Mouse (Mus musculus) gastrocnemius, postnatal 4 days (tissue): ENCODE results near the gene Mysm1. TPM values are rescaled to one million over a fixed set of nuclear protein-coding genes. Genes with fewer than 3 reads are reported as not detected.

Experiments used
- DNase-seq, 2 experiments: peaks; one replicate each; pipeline ENCODE4 v3.0.0; 2021 to 2022; ENCODE audit warnings: low spot score in 2 of 2, mixed read lengths in 2 of 2
- total RNA-seq, 2 experiments: library from RNA; stranded (reverse); gene quantifications; 2 replicates each; pipeline ENCODE4 v1.2.3; 2021

Mysm1 gene
- total RNA-seq, 2 experiments from 2014 or later = 21.7 to 22.2 TPM

DNA sequence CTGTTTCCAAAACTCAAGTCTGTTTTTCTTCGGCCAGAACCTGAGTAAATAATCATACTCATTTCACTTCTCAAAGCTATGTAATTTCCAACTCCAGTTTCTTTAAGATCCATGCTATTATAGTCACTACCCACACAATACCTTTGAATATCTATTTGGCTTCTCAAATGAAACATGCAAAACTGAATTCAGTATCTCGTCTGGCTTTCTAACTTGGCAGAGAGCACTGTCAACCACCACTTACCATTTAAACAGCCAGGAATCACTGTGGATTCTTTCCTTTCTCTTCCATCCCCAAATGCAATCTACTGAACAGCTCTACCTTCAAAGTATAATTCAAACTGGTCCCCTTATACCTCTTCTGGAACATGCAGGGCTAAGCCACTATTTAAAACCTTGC is 5.6 kb downstream of the Mysm1 start:
- no peak for DNase-seq

DNA sequence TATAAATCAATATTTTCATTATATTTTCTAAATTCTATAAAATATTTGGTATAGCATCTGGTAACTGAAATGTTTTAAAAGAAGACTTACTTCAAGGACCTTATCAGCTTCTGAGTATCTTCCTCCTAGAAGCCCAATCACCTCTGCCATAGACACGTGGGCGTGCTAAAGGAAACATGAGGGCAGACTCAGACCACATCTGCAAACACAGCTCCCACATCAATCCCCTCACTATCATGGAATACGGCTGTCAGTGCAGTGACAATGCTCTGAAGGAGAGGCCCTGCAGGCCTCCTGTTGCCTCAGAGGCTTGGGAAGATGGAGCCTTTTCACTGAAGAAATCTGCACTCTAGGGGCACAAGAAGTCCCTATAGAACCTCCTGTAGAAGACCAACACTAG is 26.1 kb downstream of the Mysm1 start:
- DNase-seq = no peak

DNA sequence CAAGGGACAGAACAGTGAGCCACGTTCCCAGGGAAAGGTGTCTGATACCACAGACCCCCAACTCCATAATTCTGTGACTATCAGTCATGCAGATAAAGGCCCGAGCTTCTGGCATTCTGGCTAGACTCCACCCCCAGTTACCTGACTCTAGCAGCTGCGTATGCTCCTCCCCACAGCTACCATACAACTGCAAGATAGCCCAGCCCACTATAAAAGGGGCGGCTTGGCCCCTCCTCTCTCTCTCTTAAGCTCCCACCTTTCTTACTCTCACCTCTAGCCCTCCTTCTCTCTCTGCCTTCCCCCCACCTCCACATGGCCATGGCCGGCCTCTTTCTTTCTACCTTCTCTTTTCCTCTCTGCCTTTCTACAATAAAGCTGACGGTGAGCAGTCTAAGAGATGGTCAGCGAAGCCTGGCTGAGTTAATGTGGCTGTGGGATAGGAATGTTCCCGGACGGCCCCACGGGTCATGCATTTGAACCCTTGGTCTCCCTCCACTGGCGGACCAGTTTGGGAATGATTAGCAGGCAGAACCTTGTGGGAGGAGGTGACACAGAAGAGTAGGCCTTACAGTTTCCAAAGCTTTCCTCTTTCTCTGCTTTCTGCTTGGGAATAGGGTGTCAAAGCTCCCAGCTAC is 37.6 kb downstream of the Mysm1 start:
- no peak for DNase-seq

DNA sequence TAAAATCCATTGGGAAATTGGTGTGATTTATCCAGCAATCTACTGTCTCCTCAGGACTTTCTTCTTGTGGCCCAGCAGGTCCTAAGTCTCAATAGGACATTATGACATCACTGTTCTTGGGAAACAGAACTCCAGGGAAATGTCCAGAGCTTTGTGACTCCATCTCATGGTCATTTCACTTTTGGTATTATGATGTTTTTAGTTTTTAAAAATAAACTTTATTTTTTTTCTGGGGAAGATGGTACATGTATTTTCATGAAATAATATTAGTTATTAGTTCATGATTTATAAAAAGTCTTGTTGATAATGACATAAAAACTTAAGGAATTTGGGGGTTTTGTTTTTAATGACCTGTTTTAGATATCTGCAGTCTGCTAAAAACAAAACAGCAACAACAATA is 50.2 kb downstream of the Mysm1 start, which contains the start of gene Eqtn:
TSS of gene Eqtn (minus strand) at position 101 of the 400 bp plus-strand sequence.
- no peak for DNase-seq

DNA sequence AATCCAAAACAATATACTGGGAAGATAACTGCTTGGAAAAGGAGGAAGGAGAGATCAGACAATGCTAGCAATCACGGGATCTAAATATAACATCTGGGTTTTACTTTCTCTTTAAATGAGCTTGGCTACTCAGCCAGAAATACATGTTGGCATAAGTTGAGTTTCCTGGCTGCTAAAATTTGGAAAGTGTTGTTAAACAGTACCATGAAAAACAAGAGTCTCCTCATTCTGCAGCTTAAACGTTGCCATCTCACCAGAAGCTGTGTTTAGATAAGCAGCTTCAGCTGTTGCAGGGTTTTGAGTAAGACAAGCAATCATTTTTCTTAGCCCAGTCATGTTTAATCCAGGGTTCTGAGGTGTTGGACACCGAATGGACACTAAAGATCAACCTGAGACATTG is 77.1 kb downstream of the Mysm1 start:
- DNase-seq = no peak

DNA sequence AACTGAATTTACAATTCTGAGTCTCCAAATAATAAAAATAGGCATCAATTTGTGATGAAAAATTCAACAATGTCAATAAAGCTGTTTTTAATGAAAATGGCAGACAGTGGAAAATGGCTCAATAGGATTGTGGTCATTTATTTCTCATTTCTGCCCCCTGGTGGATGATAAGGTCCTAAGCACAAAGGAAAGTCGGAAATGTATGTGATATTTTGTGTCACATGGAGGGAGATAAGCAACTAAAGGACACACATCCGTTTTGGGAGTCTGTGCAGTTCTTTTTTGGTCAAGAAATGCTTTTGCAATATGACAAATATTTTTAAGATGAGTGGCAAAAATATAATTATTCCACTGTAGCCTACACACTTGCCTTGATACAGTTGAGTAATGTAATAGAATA is 78.2 kb downstream of the Mysm1 start:
- no peak for DNase-seq

Other genes with a start within 250 kb of the Mysm1 start
- gene Tek, start 239.8 kb downstream of the Mysm1 start, total RNA-seq = 10 to 100 TPM; 35.7 to 40.0 TPM
- gene Eqtn, start 50.3 kb downstream of the Mysm1 start, total RNA-seq = 1 to 10 TPM in 1 of 2 experiments, under 1 TPM in 1; 0.62 to 1.1 TPM
- gene Jun, start 73.1 kb upstream of the Mysm1 start, total RNA-seq = 10 to 100 TPM; 54.6 to 74.7 TPM